Mouse (Mus musculus) cerebellum, postnatal 36 days (tissue): Measurements from ENCODE around the gene Meltf.

Source experiments
- DNase-seq, 2 experiments: peaks; one replicate each; pipeline ENCODE4 v3.0.0; 2021 to 2022; ENCODE audit warnings: mixed read lengths in 2 of 2

The Meltf gene

DNA sequence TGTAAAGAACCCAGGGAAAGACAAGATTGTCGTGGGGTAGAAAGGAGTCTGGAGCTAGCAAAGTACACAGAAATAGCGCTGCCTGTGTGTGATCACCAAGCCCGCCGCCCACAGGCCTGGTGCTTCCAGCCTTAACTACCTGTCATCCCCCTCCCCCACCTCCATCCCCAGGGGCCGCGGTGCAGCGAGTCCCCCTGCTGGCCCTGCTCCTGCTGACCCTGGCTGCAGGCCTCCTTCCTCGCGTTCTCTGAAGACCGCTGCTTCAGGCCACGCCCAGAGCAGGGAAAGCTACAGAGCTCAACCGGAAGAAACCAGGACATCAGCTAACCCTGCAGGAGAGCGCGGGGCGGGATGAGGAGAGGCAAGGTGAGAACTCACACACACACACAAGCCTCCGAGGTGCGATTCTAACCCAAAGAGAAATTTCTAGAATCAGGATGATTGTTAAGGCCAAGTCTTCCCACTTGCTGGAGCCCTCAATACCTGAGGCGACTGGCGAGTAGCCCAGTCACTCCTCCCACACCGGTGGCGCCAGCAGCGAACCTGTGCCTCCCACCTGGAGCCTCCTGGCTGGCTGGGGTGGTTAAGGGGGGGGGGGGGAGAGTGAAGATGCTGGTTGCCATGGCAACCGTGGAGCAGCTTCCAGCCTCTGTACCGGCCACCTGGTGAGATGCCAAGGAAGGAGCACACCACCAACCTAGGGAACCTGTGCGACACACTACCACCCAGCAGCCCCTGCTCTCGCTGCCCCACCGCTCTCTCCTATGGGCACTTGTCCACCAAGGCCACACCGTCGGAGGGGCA, 18.6 kb downstream of the Meltf start:
- DNase-seq = peak; percentile 52 to 59

DNA sequence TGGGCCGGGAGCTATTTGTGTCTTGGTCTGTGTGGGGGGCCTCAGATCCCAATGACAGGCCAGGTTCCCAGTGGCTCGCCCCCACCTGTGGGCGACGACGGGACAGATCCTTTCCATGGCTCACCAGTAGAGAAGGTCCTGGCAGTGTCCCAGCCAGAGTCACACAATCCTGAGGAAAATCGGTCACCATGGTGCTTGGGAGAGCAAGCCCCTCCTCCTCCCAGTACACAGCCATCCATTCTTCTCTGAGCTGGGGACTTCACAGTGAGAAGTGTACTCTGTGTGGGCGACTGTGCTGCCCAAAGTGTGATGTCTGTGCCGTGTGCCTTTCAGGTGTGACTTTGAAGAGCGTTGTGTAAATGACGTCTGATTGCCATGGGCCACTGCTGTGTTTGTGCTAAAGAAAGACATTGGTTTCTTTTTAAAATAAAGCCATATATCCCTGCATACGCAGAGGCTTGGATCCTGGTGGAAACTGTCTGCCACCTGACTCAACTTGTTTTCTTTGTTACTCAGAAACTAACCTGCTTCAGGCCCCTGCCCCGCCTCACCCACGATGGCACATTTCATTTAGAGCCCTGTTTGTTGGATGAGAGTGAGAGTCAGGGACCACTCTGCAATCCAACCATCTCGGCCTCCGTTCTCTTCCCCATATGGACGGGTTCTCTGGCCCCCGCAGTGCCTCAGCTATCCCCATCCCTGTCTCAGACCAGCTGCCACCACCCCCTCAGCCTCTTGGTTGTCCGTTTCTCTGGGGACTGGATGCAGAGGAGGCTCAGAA, 20.1 kb downstream of the Meltf start:
- DNase-seq = no peak

DNA sequence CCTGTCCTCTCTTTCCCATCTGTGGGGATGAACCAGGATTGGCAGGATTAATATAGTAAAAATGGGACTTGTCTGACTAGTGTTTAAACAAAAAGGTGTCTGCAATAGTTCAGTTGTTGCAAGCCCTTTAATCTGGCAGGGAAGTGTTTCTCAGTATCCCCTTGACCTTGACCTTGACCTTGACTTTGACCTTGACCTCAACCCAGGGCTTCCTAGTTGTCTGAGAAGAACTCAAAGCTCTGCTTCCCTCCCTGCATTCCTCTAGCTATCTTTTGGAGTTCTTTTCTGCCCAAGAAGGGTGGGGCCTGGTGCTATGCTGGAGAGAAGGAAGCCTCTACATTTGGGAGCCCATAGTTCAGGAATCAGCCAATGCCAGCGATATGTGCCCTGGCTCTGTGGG, 23.3 kb downstream of the Meltf start:
- no peak for DNase-seq

DNA sequence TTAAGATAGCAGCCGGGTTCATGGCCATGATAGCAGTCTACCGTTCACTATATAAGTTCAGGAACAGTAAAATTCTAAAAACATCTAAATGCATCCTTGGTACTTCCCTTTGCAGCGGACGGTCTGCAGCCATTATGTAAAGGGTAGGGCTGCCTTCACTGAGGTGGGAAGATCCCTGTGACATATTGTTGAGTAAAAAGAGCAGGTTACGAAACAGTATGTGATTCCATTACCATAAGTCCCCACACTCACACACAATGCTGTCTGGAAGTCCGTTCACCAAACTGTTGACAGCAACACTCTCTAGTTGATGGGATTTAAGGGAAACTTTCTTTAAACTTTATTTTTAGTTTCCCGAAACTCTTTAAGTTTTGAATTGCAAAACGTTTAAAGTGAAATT, 24.6 kb downstream of the Meltf start:
- DNase-seq = no peak

DNA sequence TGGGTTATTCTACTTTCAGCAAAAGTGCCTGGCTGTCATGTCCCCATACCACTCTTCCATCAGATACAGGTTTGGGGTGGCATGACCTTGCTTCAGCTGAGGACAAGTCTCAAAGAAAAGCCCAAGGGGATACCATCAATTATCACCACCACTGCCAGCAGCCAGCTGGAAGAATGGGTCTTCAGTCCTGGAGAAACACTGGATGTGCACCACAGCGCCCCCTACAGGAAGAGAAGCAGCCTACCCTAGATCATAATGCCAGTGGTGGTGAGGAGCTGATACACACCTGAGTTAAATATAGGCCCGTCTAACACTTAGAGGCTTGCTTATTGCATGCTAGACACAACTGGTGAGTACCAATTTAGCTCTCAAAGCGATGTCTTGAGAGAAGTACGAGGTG, 26.7 kb downstream of the Meltf start:
- DNase-seq = no peak

DNA sequence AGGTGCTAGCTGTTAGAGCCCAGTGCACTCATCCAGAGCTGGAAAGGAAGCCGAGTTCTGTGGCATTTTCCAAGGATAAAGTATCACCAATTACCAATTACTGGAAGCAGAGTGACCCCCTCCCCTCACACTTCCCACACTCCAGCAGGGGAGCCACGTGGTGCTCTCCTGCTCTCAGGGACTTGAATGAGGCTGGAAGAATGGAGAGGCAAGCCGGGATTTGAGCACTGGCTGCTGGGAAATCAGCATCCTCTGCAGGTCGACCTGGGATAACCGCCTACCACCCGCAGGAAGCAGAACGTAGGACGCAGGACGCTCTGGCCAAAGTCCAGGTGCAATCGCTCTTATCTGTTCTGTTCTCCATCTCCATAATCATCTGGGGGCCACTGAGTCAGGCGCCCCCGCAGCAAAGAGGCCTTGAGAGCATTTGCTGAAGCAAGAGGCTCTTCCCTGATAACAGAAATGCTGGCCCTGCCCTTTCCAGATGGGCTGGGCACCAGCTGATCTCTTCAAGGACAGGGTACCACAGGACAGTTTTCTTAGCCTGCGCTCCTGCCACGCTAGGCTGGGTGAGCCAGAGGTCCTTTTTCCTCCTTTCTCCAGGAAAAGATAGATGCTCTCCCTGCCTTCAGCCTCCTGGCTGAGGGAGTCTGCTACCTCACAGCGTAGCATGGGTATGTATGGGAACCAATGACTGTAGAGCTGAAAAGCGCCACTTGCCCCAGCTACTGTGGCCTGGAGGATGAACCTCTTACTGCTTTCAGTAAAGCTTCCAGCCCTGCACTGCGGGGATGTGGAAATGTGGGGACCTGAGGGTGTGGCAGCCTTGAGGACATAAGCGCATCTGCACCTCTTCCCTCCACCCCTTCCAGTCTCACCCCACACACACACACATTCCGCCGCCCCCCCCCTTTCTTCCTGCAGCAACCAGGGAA, 27.5 kb downstream of the Meltf start:
- DNase-seq = no peak

DNA sequence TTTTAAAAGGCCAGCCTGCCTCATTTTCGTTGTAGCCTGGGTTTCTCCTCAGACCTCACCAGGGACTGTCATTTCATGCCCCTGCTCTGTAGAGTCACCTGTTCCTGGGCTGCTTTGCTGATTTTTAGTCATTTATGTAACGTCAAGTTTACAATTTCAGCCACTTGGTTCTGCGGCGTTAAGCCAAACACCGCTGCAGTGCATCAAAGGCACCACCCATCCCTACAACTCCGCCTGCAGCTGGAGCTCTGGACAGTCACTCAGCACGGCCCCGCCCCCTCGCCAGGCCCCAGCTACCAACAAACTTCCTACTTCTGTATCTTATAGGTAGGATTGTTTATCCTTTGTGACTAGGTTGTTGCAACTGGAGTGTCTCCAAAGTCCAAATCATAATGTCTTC, 28.3 kb downstream of the Meltf start:
- DNase-seq = no peak

DNA sequence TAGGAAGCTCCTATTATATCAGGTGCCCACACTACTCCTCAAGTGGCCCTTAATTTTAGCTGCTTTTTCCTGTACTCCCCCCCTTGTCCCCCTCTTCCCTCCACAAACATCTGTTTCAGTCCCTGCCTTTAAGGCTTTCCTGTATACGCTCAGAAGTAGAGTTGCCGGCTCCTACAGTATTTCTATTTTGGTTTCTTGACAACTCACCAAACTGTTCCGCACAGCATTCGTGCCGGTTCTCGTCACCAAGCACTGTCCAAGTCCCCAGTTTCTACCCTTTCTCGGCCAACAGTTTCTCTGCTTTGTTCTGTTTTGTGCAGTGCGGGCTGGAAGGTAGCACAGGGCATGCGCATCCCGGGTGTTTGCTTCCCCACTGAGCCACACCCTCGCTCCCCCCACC, 30.3 kb downstream of the Meltf start:
- no peak for DNase-seq

DNA sequence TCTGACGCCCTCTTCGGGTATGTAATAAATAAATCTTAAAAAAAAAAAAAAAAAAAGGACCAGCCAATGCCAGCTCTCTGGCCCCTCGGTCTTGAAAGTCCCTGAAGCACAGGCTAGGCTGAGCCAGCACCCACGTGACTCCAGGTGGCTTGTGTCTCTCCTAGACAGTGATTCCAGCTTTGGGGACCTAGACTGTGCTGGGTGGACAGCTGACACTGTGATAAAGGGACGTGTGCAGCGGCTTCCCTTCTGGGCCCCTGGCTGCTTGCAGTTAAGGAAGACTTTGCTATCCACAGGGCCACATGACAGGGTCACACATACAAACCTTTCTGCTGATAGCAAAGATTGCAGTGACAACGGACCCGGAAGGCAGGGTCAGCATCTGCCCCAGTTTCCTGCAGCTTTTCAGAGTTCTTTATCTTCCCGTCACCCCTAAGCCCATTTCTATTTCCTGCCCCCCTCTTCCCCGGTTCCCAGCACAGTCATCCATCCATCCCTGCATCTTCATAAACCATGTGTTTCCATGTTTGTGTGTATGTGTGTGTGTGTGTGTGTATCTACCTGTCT, 31.8 kb downstream of the Meltf start:
- DNase-seq = no peak

DNA sequence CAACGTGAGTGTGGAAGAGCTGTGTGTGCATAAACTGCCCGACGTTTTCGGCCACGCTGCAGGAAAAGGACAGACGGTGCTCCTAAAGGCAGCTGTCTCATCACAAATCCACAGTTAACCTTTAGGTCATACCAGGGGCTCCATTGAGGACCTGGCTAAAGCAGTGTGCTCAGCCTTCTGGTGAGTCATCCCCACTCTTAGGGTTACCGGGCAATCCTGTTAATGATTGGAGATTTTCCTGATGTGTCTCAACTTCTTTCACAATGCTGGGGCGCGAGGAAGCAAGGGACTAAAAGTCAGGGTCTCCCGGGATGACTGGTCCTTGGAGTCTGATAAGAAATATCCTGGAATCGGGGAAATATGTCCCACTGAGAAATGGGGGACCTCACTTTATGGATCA, 39.2 kb downstream of the Meltf start:
- DNase-seq = no peak

DNA sequence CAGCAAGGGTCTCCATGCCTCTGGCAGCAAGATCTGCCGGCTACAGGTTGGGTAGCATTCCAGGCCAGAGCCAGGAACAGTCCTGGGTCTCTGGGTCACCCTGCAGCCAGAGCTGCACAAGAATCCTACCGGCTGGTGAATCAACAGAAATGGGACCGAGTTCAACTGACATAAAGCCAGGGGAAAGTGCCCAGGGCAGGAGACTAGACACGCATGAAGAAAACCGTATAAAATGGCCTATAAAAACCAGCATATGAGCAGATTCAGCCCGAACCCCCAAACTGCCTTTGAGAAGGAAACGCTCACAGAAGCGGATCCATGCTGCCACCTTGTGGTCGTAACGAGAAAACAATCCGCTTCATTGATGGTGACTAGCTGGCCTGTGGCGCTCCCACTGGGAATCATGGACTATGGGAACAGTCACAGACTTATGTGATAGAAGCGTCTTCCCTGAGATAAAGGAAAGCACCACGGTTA, 39.7 kb downstream of the Meltf start:
- peak; percentile 85 to 93 for DNase-seq

DNA sequence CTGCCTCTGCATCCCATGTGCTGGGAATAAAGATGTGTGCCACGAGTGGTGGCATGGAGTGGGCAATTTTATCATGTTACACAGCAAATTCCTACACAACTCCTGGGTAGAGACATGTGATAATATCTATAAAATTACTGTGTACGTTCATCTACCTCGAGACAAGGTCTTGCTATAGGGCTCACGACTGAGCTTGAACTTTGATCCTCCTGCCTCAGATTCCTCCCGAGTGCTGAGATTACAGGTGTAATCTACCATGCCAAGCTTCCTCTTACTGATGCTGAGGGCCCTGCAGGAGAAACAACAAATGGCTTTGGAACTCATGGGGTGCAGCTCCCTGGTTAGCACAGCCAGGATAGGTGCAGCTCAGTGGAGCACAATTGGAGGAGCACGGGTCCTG, 45.8 kb downstream of the Meltf start:
- DNase-seq = no peak

DNA sequence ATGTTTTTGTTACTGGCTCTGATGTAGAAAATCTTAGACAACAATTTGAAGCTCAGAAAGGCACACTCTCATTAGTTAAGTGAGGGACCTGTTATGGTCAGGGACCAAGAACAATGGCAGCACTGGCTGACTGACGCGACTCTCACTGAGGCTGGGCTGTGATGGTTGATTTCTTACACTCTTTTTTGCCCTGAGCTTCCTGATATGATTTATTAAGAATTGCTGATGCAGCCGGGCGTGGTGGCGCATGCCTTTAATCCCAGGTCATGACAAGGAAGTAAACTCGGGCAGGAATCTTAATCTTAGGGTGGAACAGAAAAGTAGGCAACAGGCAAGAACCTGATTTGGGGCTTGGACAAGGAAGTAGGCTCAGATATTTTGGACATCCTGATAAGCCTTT, 47.5 kb downstream of the Meltf start:
- DNase-seq = no peak

DNA sequence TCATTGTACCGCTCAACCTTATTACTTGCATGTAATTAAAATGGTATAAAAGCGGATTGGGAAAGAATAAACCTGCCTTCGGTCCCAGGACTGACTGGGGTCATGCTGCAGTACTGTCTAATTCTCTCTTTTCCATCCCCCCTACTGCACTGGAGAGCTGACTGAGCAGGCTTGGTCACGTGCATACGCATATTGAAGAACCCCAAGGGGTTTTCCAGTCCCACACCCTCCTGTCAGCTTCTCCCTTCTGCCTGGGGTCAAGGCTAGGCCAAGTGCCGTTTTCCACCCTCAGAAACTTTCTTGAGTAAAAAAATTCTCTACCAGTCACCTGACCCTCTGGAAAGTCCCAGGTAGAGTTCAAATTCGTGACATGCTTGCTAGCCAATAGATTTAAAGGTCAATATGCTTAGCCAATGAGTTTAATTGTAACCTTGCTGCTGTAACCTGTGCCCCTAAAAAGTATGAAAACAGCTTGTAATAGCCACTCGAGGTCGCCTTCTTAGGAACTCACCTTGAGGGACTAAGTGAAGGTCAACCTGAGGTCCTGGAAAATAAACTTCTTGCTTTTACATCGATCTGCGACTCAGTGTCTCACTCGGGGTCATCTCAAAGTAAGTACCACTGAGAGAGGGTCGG, 48.1 kb downstream of the Meltf start:
- no peak for DNase-seq

DNA sequence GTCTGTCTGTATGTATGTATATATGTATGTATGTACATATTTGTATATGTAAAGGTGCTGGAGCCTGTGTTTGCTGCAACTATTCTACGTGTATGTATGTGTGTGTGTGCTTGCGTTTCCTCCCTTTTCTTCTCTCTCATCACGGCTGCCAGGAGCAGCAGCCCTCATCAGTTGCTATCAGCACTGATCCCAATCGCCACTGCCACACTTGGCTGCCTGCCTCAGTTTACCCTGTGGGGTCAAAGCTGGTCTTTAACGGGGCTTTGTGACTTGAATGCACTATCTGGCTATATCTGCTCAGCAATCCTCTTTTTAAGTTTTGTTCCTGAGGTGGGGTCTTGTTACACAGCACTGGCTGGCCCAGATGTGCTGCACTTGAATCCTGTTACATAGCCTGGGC, 48.8 kb downstream of the Meltf start:
- no peak for DNase-seq

DNA sequence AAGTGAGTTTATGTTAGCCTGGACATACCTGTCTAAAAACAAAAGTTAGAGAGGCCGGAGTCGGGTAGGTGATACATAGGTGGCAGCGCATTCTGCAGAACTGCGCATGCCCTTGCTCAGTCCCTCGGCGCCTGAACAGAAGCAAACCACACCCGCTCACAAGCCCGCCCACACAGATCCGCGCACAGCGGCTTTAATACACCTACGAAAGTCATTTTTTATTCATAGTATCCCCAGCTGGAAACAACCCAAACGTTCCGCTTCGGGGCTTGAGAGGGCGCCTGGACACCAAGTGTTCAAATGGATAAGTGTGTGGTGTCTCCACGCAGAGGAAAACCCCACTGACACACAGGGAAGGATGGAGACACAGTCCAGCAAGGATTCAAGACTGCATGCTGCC, 52.7 kb downstream of the Meltf start:
- no peak for DNase-seq

DNA sequence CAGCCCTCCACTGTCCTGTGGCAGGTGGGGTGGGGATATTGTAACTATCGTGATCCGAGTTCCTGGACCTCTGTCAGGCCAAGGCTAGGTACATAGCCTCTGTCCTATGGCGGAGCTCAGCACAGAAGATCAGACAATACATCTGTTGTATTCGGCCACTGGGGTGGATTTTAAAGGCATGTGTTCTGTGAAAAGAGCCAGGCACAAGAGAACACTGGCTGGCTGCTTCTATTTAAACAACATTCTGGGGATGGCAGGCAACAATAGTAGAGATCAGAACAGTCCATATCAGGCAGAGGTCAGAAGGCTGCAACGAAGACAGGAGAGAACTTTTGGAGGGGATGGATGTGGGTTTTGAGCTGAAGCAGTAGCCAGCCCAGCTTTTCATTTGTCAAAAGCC, 53.6 kb downstream of the Meltf start:
- no peak for DNase-seq

DNA sequence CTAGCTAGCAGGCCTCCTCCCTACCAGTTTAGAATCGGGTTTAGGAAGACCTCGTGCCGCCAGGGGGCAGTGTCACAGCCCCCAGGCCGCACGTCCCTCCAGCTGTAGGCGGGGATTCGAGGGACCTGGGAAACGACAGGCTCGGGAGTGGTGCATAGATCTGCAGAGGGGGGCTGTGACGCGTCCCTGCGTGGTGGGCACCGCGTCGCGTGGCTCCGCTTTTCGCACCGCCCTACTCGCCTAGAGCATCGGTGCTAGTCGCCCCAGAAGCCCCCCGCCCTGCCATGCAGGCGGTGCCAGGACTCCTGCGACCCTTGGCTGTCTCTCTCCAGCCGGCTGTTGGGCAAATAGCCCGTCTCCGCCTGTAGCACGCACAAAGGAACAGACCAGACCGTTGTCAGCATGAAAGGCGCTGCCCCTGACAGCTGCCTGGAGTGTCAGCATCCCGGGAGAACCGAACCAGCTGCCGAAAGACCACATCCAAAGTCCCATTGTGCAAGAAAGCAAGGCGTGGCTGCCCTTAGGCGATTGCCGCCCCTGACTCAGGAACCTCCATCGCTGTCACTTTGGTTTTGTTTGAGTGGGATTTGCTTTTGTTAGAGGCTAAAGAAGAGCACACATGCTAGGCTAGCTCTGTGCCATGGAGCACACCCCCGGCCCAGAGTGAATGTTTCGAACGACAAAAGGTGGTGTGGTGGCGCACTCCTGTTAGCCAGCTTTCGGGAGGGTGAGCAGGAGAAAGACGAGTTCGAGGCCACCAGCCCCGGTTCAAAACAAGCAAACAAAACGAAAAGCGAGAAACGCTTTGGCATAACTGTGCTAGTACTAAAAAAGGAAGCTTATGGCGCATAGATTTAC, 54.5 kb downstream of the Meltf start:
- peak; percentile 86 to 92 for DNase-seq

DNA sequence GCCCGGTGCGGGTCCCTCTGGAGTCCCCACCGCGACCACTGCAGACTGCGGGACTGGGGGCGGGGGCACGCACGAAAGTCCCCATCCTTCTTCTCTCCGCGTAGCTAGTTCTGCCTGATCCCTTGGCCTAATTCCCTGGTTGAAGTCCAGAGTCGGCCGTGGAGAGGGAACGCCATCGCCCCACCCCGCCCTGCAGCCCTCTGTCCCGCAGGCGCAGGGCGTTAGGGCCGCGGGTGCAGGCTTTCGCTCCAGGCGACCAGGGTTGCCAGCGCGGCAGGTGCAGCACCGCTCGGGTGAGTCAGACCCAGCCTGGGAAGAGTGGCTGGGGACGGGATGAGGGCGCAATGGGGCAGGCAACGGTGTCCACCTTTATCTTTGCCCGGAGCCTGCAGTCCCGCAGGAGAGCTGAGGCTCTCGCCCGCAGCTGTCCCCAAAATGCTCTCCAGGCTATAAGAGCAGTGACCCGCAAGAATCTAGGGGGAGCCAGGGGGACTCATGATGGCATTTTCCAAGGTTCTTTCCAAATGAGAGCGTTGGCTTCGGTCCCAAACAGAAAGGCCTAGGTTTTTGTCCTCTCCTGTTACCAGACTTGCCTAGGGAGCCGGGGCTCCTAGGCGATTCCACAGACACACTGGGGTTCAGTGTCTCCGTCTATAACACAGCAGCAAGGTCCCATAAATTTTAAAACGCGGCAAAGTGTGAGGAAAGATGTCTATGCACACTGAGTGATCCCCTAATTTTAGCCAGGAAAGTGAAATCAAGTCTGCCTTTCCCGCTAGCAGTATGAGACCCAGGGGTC, 55.3 kb downstream of the Meltf start, which contains the start of gene Pigz:
Gene Pigz, plus strand, starts transcription at position 101 of the 799 bp plus-strand sequence.
- peak; percentile 81 to 83 for DNase-seq

DNA sequence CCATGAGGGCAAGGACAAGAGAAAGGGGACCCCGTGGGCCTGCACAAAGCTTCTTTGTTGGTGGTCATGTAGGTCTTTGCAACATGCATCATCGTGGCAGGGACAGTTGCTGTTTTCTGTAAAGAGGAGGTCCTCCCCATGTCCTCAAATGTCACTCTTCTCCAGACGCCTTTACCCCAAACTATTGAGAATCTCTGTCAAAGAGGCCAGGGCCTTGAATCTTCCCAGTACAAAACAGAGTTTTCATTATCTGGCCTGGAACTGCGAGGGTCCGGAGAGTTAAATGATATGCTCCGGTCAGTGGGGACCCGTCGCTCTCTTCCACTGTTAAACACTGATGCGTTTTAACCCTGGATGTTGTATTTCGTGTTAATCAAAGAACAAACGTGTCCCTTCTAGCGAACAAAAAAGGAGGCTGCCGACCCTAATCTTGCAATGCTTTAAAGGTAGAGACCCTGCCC, 56.0 kb downstream of the Meltf start:
- DNase-seq = peak in 1 of 2 experiments; percentile 40
